Mouse (Mus musculus): ENCODE results near the gene Olfr1387. TPM values are rescaled to one million over a fixed set of nuclear protein-coding genes. Genes with fewer than 3 reads are reported as not detected.
A peak's percentile ranks its signal among the peaks of the same experiment; 100 is the strongest.
"Not testable (repeated sequence)": the region's sequence is repeated elsewhere in the genome, so short reads cannot be mapped to it uniquely, and the experiment has no call there.

Gene Olfr1387
- not detected in 2 replicates for polyA plus RNA-seq (2015; fragmentation: Nextera tagmentation; extraction: Ambion mirVana)

- Histone ChIP-seq H3K4me3 (replicated peaks) (no peak within 1 kb of the TSS), H3K4me2 (no peak within 1 kb of the TSS), H3K4me1 (no peaks in the 10 kb centered on the region), H3K36me3 (no peaks in the 10 kb centered on the region), H3K9ac (no peak within 1 kb of the TSS), H3K27ac (no peak within 1 kb of the TSS), H3K27me3 (no peaks in the 10 kb centered on the region), H3K9me3 (replicated peaks) (no peaks in the 10 kb centered on the region)
- ATAC-seq (replicated peaks; ENCODE audit: low FRiP score), result no peak
- WGBS, result 84% methylated on average over 1 of the region's 1 CpGs
Measured at GRCm38 (mm10) chr11:49455043-49455442, at the start of gene Olfr1387. Gene Olfr1387, plus strand, starts transcription at chr11:49455343.

- H3K4me3 ChIP-seq (replicated peaks), result no peak overlapping the region
- no peak overlapping the region for H3K27ac ChIP-seq
- H3K36me3 ChIP-seq, result no peaks in the 10 kb centered on the region
- no peak overlapping the region for H3K9ac ChIP-seq
- WGBS, result 75% methylated on average over 3 of the region's 3 CpGs
- H3K27me3 ChIP-seq, result no peaks in the 10 kb centered on the region
- H3K4me1 ChIP-seq, result no peaks in the 10 kb centered on the region
- H3K4me2 ChIP-seq, result no peak overlapping the region
- no peak for ATAC-seq (replicated peaks; ENCODE audit: low FRiP score)
- no peaks in the 10 kb centered on the region for H3K9me3 ChIP-seq (replicated peaks)
Measured at GRCm38 (mm10) chr11:49406784-49407183, 48.4 kb upstream of the Olfr1387 start.

- Histone ChIP-seq H3K36me3 (no peaks in the 10 kb centered on the region), H3K9me3 (replicated peaks) (no peaks in the 10 kb centered on the region), H3K27ac (no peak overlapping the region), H3K4me1 (no peaks in the 10 kb centered on the region), H3K4me3 (replicated peaks) (no peak overlapping the region), H3K4me2 (no peak overlapping the region), H3K9ac (no peak overlapping the region), H3K27me3 (no peaks in the 10 kb centered on the region)
- no peak for ATAC-seq (replicated peaks; ENCODE audit: low FRiP score)
- WGBS, result 34% methylated on average over 1 of the region's 1 CpGs
Measured at GRCm38 (mm10) chr11:49410540-49410939, 44.6 kb upstream of the Olfr1387 start.

GRCm38 (mm10) chr11:49422767-49423166 is 32.4 kb upstream of the Olfr1387 start, which contains the start of gene Olfr1389:
Gene Olfr1389, plus strand, starts transcription at chr11:49423067.
- no peaks in the 10 kb centered on the region for H3K36me3 ChIP-seq
- H3K9ac ChIP-seq, result no peak within 1 kb of the TSS
- H3K4me2 ChIP-seq, result no peak within 1 kb of the TSS
- no peak for ATAC-seq (replicated peaks; ENCODE audit: low FRiP score)
- no peak within 1 kb of the TSS for H3K4me3 ChIP-seq (replicated peaks)
- H3K27ac ChIP-seq, result no peak within 1 kb of the TSS
- no peaks in the 10 kb centered on the region for H3K27me3 ChIP-seq
- 95% methylated on average over 2 of the region's 2 CpGs for WGBS
- H3K9me3 ChIP-seq (replicated peaks), result no peaks in the 10 kb centered on the region
- H3K4me1 ChIP-seq, result no peaks in the 10 kb centered on the region

- Histone ChIP-seq H3K27ac (no peak overlapping the region), H3K9me3 (replicated peaks) (no peaks in the 10 kb centered on the region), H3K9ac (no peak overlapping the region), H3K27me3 (no peaks in the 10 kb centered on the region), H3K36me3 (no peaks in the 10 kb centered on the region), H3K4me3 (replicated peaks) (no peak overlapping the region), H3K4me2 (no peak overlapping the region), H3K4me1 (no peaks in the 10 kb centered on the region)
- WGBS, result 93% methylated on average over 1 of the region's 1 CpGs
- ATAC-seq (replicated peaks; ENCODE audit: low FRiP score), result no peak
Measured at GRCm38 (mm10) chr11:49425257-49425927, 29.8 kb upstream of the Olfr1387 start.

- Histone ChIP-seq H3K4me1 (no peaks in the 10 kb centered on the region), H3K27me3 (no peaks in the 10 kb centered on the region), H3K4me3 (replicated peaks) (no peak overlapping the region), H3K4me2 (no peak overlapping the region), H3K9me3 (replicated peaks) (no peaks in the 10 kb centered on the region), H3K36me3 (no peaks in the 10 kb centered on the region), H3K9ac (no peak overlapping the region), H3K27ac (no peak overlapping the region)
- WGBS, result 88% methylated on average over 2 of the region's 2 CpGs
- no peak for ATAC-seq (replicated peaks; ENCODE audit: low FRiP score)
Measured at GRCm38 (mm10) chr11:49429641-49430040, 25.5 kb upstream of the Olfr1387 start.

- WGBS, result 66% methylated on average over 3 of the region's 3 CpGs
- no peaks in the 10 kb centered on the region for H3K9me3 ChIP-seq (replicated peaks)
- no peak for ATAC-seq (replicated peaks; ENCODE audit: low FRiP score)
Measured at GRCm38 (mm10) chr11:49436411-49436810, 18.7 kb upstream of the Olfr1387 start, which contains the start of gene Olfr1388. Gene Olfr1388, plus strand, starts transcription at chr11:49436624.

GRCm38 (mm10) chr11:49464746-49465145 is 9.6 kb downstream of the Olfr1387 start, which contains the start of gene Olfr1386:
Gene Olfr1386, plus strand, starts transcription at chr11:49465046.
- not testable (repeated sequence) for ATAC-seq (replicated peaks; ENCODE audit: low FRiP score); H3K9me3 ChIP-seq (replicated peaks); H3K36me3 ChIP-seq; H3K4me1 ChIP-seq; H3K27ac ChIP-seq; H3K4me3 ChIP-seq (replicated peaks); H3K27me3 ChIP-seq; H3K9ac ChIP-seq; H3K4me2 ChIP-seq
- WGBS, result 88% methylated on average over 3 of the region's 3 CpGs

More at GRCm38 (mm10) chr11:49436411-49436810, 18.7 kb upstream of the Olfr1387 start, which contains the start of gene Olfr1388:
- no peaks in the 10 kb centered on the region for H3K36me3 ChIP-seq
- no peak within 1 kb of the TSS for H3K4me3 ChIP-seq (replicated peaks)
- H3K4me2 ChIP-seq, result no peak within 1 kb of the TSS
- no peak within 1 kb of the TSS for H3K9ac ChIP-seq
- H3K4me1 ChIP-seq, result no peaks in the 10 kb centered on the region
- H3K27ac ChIP-seq, result no peak within 1 kb of the TSS
- no peaks in the 10 kb centered on the region for H3K27me3 ChIP-seq

- peak; percentile 86 for ATAC-seq (replicated peaks; ENCODE audit: low FRiP score)
- H3K4me1 ChIP-seq, result no peaks in the 10 kb centered on the region
- no peak overlapping the region for H3K4me3 ChIP-seq (replicated peaks)
- H3K9ac ChIP-seq, result no peak overlapping the region
- H3K36me3 ChIP-seq, result no peaks in the 10 kb centered on the region
- no peak overlapping the region for H3K27ac ChIP-seq
- no peaks in the 10 kb centered on the region for H3K27me3 ChIP-seq
- H3K4me2 ChIP-seq, result no peak overlapping the region
- 7% methylated on average over 4 of the region's 4 CpGs for WGBS
- no peaks in the 10 kb centered on the region for H3K9me3 ChIP-seq (replicated peaks)
Measured at GRCm38 (mm10) chr11:49485973-49486372, 30.8 kb downstream of the Olfr1387 start.

GRCm38 (mm10) chr11:49488770-49489169 is 33.6 kb downstream of the Olfr1387 start, which contains the start of gene Olfr1385:
Gene Olfr1385, plus strand, starts transcription at chr11:49489070.
- H3K27me3 ChIP-seq; H3K27ac ChIP-seq; H3K4me1 ChIP-seq; H3K36me3 ChIP-seq; H3K9ac ChIP-seq; H3K4me2 ChIP-seq; ATAC-seq (replicated peaks; ENCODE audit: low FRiP score); H3K4me3 ChIP-seq (replicated peaks); H3K9me3 ChIP-seq (replicated peaks): not testable (repeated sequence)
- WGBS, result 77% methylated on average over 1 of the region's 1 CpGs

All from kidney, embryonic 15.5 days (tissue).